ENCODE assay signal across 25 mouse cellular contexts in the genomic region with DNA sequence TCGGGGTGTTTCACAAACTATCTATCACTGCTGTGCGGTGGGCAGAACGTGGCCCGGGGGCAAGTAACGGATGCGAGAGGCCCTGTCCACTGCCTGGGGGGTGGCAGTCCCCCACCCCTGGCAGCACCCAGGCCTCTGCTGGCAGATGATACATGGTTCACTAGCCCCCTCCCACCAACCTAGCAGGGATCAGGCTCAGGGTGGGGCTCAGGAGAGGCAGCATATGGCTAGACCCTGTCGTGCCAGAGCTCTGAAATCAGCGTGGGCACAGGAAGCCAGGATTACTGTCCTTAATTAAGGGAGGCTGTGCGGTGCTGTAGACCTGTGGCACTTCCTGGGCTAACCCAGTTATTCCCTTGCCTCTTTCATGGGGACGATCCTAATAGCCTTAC. TPM values are rescaled to one million over a fixed set of nuclear protein-coding genes. Genes with fewer than 3 reads are reported as not detected.
A peak's percentile ranks its signal among the peaks of the same experiment; 100 is the strongest.
DNase-seq lines count a peak whose midpoint lies in the region; ATAC-seq and TF ChIP-seq lines count a peak whose summit lies in the region.
"Had no signal": no experiment of that assay in that cellular context is flagged by ENCODE, and none has a peak within 500 bp of the region (broad histone marks: within the 10 kb centered on the region; RNA-seq: fewer than 3 reads in every experiment).

No protein-coding gene starts in this region.

- H3K4me3 ChIP-seq in cerebellum, adult 2 months (replicated peaks; ENCODE audit: insufficient read depth, low read depth, low read length): no peak overlapping the region
- H3K4me3 ChIP-seq in liver, embryonic 14.5 days (ENCODE audit: insufficient read depth in 1 of 2, low read depth in 2 of 2, low read length in 2 of 2): no peak overlapping the region
- no peak overlapping the region for H3K4me3 ChIP-seq in hindbrain, embryonic 16.5 days (ENCODE audit: low read length)
- H3K4me3 ChIP-seq: forebrain, embryonic 10.5 days; gastrocnemius, adult 2 months; heart, embryonic 15.5 days; hindbrain, embryonic 13.5 days; left cerebral cortex, adult 2 months; midbrain, embryonic 15.5 days; neural tube, embryonic 13.5 days had no signal

- H3K4me1 ChIP-seq in cerebellum, adult 2 months (ENCODE audit: control insufficient read depth, insufficient read depth, low read length): peaks cover 15% of the 10 kb centered on the region
- peaks cover 18 to 47% of the 10 kb centered on the region in 2 experiments for H3K4me1 ChIP-seq in liver, embryonic 14.5 days (replicated peaks; ENCODE audit: control insufficient read depth in 2 of 2, insufficient read depth in 2 of 2, low read length in 1 of 2)
- peaks cover 7% of the 10 kb centered on the region for H3K4me1 ChIP-seq in hindbrain, embryonic 16.5 days (ENCODE audit: control insufficient read depth, insufficient read depth, low read depth, low read length)

- H3K4me2 ChIP-seq in liver, embryonic 14.5 days (ENCODE audit: low read depth): peak overlapping the region; percentile 45
- H3K4me2 ChIP-seq in hindbrain, embryonic 16.5 days (ENCODE audit: low read length): no peak overlapping the region
- H3K4me2 ChIP-seq: heart, embryonic 15.5 days; hindbrain, embryonic 13.5 days; midbrain, embryonic 15.5 days; neural tube, embryonic 13.5 days had no signal

- no peak for TF ChIP-seq POLR2A in cerebellum, adult 2 months (IDR thresholded peaks at IDR 0.05; ENCODE audit: borderline replicate concordance, insufficient read depth, low read length)

- TF ChIP-seq EP300 in liver, embryonic 14.5 days (IDR thresholded peaks at IDR 0.05; ENCODE audit: low read depth): no peak

- no peak for TF ChIP-seq CTCF in cerebellum, adult 2 months (IDR thresholded peaks at IDR 0.05; ENCODE audit: borderline replicate concordance, insufficient read depth, low read depth, low read length)
- no peak for TF ChIP-seq CTCF in liver, embryonic 14.5 days (IDR thresholded peaks at IDR 0.05; ENCODE audit: low read depth)

- peak; percentile 53 to 60 for DNase-seq in cerebellum, postnatal 14 days
- DNase-seq in cerebellum, adult 2 months: no peak
- DNase-seq in retina, postnatal 1 day: peak; percentile 24
- DNase-seq in retina, embryonic 14.5 days (ENCODE audit: low spot score): no peak
- DNase-seq in liver, embryonic 14.5 days (ENCODE audit: low read depth in 3 of 3, low spot score in 3 of 3): no peak
- DNase-seq in neural tube, embryonic 10.5 days (ENCODE audit: extremely low spot score, low spot score): no peak
- DNase-seq in lung, postnatal 25 days (ENCODE audit: low spot score): no peak
- DNase-seq: cerebellum, adult 9-10 months; gastrocnemius, adult 2 months; heart, postnatal 36 days; lung, adult 18-20 months; right cerebral cortex, adult 18-20 months; thymus, adult 18-20 months; thymus, postnatal 36 days had no signal

- peak; percentile 31; the same call in 1 of the 2 replicates for ATAC-seq in liver, embryonic 14.5 days (ENCODE audit: insufficient read depth)
- ATAC-seq in hindbrain, embryonic 16.5 days: no peak
- ATAC-seq: activated CD4-positive, CD25-positive, alpha-beta regulatory T cell, adult 4 months; CD4-positive, CD25-positive, alpha-beta regulatory T cell, adult 4 months; inflammation-experienced regulatory T-cells, adult 6 months had no signal

- H3K27me3 ChIP-seq in cerebellum, adult 2 months (ENCODE audit: control insufficient read depth, insufficient read depth, low read length): no peaks in the 10 kb centered on the region
- no peaks in the 10 kb centered on the region for H3K27me3 ChIP-seq in liver, embryonic 14.5 days (ENCODE audit: control insufficient read depth, insufficient read depth, low read length)
- H3K27me3 ChIP-seq in hindbrain, embryonic 16.5 days (replicated peaks; ENCODE audit: control insufficient read depth, insufficient read depth, low read length): no peaks in the 10 kb centered on the region; the same call in 1 of the 2 replicates
- H3K27me3 ChIP-seq: hindbrain, embryonic 13.5 days; midbrain, embryonic 15.5 days; neural tube, embryonic 13.5 days had no signal

- WGBS in cerebellum, adult 2 months: 43% methylated on average over 10 of the region's 10 CpGs
- WGBS in liver, embryonic 14.5 days (ENCODE audit: insufficient replicate concordance): 16% methylated on average over 10 of the region's 10 CpGs
- 77% methylated on average over 10 of the region's 10 CpGs for WGBS in hindbrain, embryonic 16.5 days

- H3K27ac ChIP-seq in cerebellum, adult 2 months (ENCODE audit: insufficient read depth, low read length): no peak overlapping the region
- H3K27ac ChIP-seq in liver, embryonic 14.5 days: peak overlapping the region; percentile 23
- H3K27ac ChIP-seq in hindbrain, embryonic 16.5 days (ENCODE audit: low read depth, low read length): no peak overlapping the region
- H3K27ac ChIP-seq: forebrain, embryonic 10.5 days; gastrocnemius, adult 2 months; hindbrain, embryonic 13.5 days; kidney, postnatal 0 days; left cerebral cortex, adult 2 months; midbrain, embryonic 15.5 days; neural tube, embryonic 13.5 days had no signal

- peak overlapping the region; percentile 0 for H3K9ac ChIP-seq in liver, embryonic 14.5 days (replicated peaks)
- H3K9ac ChIP-seq in hindbrain, embryonic 16.5 days (ENCODE audit: low read depth, low read length): no peak overlapping the region
- H3K9ac ChIP-seq: heart, embryonic 15.5 days; midbrain, embryonic 15.5 days; neural tube, embryonic 13.5 days had no signal

- no peaks in the 10 kb centered on the region for H3K36me3 ChIP-seq in liver, embryonic 14.5 days (replicated peaks; ENCODE audit: control insufficient read depth, insufficient read depth, low read depth)
- H3K36me3 ChIP-seq in hindbrain, embryonic 16.5 days (ENCODE audit: control insufficient read depth, insufficient read depth, low read length): no peaks in the 10 kb centered on the region
- H3K36me3 ChIP-seq: forebrain, embryonic 10.5 days; heart, embryonic 15.5 days; hindbrain, embryonic 13.5 days; midbrain, embryonic 15.5 days; neural tube, embryonic 13.5 days had no signal

- no peaks in the 10 kb centered on the region; the same call in 1 of the 2 replicates for H3K9me3 ChIP-seq in liver, embryonic 14.5 days (ENCODE audit: control insufficient read depth, low read length)
- H3K9me3 ChIP-seq in hindbrain, embryonic 16.5 days (ENCODE audit: control insufficient read depth, low read length): no peaks in the 10 kb centered on the region
- H3K9me3 ChIP-seq: heart, embryonic 15.5 days; hindbrain, embryonic 13.5 days; midbrain, embryonic 15.5 days; neural tube, embryonic 13.5 days had no signal

RNA-seq across cellular contexts. Expression of a gene that starts 32.9 kb away (rescaled TPM):
- 151 and 167 TPM in 2 replicates for polyA plus RNA-seq in cerebellum, adult 2 months (2012; rRNA removed)
- 75.9 and 81.7 TPM in 2 replicates for polyA plus RNA-seq in liver, embryonic 14.5 days (2012; rRNA removed)
- 169 and 172 TPM in 2 replicates for polyA plus RNA-seq in liver, embryonic 14.5 days (2014; fragmentation: Nextera tagmentation; extraction: Ambion mirVana)
- polyA plus RNA-seq in hindbrain, embryonic 16.5 days (2015; fragmentation: Nextera tagmentation; extraction: Ambion mirVana): 325 and 351 TPM in 2 replicates

Comparison
In these comparisons a context has a peak if more than half of its experiments do, and no peak if none do; other contexts are left out.
1. DNase-seq: peak in cerebellum, postnatal 14 days (2 of 2) and retina, postnatal 1 day (single experiment); none in cerebellum, adult 2 months (0 of 2), retina, embryonic 14.5 days (single experiment), liver, embryonic 14.5 days (0 of 3), neural tube, embryonic 10.5 days (single experiment) and lung, postnatal 25 days (single experiment).